Mouse (Mus musculus) brain, embryonic 14.5 days (tissue): Measurements from ENCODE around the gene Htr7. TPM values are rescaled to one million over a fixed set of nuclear protein-coding genes. Genes with fewer than 3 reads are reported as not detected.

ENCODE experiments used
- DNase-seq: peaks from one replicate; pipeline ENCODE4 v3.0.0-alpha.2; 2011; ENCODE audit warnings: low read depth
- CTCF ChIP-seq: fragments of 200-500 bp; IDR thresholded peaks from 2 replicates; pipeline ENCODE4 v1.5.1; 2012; ENCODE audit warnings: inconsistent platforms, mild to moderate bottlenecking, moderate library complexity, borderline replicate concordance; ENCODE audit not compliant: insufficient read depth, insufficient read length; ENCODE audit errors: extremely low read depth
- POLR2A ChIP-seq: fragments of 200-500 bp; IDR thresholded peaks from 2 replicates; pipeline ENCODE4 v1.6.1; 2012; ENCODE audit warnings: mild to moderate bottlenecking, inconsistent platforms, borderline replicate concordance; ENCODE audit not compliant: poor library complexity, insufficient read depth, insufficient read length, severe bottlenecking; ENCODE audit errors: extremely low read depth
- polyA plus RNA-seq: library from polyadenylated mRNA; depleted of rRNA; stranded (reverse); fragments of >200 nt; gene quantifications from 2 replicates; pipeline ENCODE4 v1.2.3, GENCODE M21; 2012

The Htr7 gene
- polyA plus RNA-seq, 1 experiment: 6.4 TPM

DNA sequence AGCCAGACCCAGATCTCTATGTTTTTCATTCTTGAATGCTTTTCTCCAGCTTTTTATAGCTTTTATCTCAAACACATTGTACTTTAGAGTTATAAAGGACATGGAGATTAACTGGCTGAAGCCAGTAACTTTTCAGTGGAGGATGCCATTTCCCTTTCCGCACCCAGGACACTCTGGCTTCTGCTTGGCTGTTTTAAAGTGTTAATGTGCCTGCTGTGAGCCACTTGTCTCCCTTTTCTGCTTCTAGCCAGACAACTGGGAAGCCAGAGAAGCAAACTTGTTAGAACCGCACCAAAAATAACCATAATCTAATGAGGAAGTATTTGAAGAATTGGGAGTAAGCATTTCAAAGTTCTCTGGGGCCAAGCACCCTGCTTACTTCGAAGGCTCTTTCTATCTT is 42.5 kb downstream of the Htr7 start:
- no peak for DNase-seq
- no peak for TF ChIP-seq POLR2A
- no peak for TF ChIP-seq CTCF

DNA sequence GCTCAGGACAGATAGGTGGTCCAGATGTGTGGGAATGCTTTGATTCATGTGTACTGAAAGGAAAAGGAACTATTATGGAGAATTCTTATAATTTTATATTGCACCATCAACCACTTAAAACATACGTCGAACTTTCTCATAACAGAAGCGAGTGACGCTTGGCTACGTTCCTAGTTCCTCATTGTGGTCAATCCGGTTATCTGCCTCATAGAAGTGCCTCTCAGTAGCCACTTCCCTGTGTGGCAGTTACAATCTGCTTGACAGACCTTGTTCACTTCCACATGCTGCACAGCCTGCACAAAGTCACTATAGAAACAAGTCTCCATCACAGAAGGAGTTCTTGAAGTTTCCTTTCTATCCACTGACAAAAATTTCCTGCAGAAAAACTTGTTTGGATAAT is 51.0 kb downstream of the Htr7 start:
- TF ChIP-seq POLR2A (no peak), CTCF (no peak)
- no peak for DNase-seq

- TF ChIP-seq CTCF (no peak), POLR2A (no peak)
- no peak for DNase-seq
Observed at GRCm38 (mm10) chr19:36004961-36005360, 52.3 kb downstream of the Htr7 start.

GRCm38 (mm10) chr19:36002476-36003445 is 54.5 kb downstream of the Htr7 start:
- peak; percentile 57 for DNase-seq
- TF ChIP-seq CTCF: no peak
- no peak for TF ChIP-seq POLR2A

DNA sequence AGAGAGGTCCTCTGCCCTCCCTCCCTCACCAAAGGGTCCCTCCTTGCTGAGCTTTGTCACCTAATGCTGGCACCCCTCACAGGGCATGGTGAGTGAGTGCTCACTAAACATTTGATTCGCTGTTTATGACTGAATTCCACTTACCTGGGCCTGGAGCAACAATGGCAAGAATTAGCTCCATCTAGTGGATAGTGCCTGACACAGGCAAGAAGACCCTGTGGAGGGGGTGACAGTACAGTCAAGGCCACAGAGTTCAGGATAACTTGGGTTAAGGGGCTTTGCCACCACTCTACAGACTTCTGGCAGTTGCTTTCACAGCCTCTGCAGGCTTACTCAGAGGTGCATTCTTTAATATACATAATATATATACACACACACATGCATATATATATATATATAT is 55.8 kb downstream of the Htr7 start:
- peak; percentile 57; the same call in 1 of the 2 replicates for TF ChIP-seq CTCF
- TF ChIP-seq POLR2A: no peak
- peak; percentile 46 for DNase-seq

DNA sequence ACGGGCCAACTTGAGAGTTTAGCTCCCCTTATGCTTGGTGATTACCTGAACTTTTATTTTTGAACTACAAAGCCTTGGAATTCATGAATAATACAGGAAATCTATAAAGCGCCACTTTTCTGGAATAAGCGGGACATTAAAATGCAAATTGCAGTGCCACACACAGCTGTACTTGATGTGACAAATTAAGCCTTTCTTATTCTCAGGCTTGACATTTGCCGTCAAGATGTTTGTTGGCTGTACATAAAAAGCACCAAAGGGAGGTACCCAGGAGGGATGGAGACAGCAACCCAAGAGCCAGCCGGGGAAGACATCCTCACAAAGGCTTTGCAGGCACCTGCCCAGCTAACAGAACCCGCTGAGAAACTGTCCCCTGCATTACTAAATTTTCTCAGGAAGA is 56.4 kb downstream of the Htr7 start:
- peak; percentile 73 for DNase-seq
- TF ChIP-seq POLR2A (no peak), CTCF (no peak)

DNA sequence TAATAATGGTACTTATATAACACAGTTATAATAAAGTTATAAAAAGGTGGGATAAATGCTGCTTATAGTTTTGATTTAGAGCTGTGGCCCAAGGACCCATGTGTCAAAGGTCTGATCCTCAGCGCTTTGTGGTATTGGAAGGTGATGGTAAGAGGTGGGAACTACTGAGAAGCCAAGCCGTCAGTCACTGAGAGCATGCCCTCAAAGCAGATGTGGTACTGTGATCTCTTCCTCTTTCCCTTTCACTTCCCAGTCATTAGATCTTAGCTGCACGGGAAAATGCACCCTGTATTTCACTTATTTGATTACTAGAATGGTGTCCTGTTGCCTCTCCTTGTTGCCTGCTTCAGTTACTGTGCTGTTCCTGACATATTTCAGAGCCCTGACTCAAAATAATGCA is 59.9 kb downstream of the Htr7 start:
- no peak for DNase-seq
- TF ChIP-seq POLR2A: no peak
- no peak for TF ChIP-seq CTCF

- DNase-seq: no peak
- TF ChIP-seq CTCF (no peak), POLR2A (no peak)
Observed at GRCm38 (mm10) chr19:35987461-35987860, 69.8 kb downstream of the Htr7 start.

GRCm38 (mm10) chr19:35974681-35975080 is 82.6 kb downstream of the Htr7 start:
- no peak for DNase-seq
- no peak for TF ChIP-seq POLR2A
- no peak for TF ChIP-seq CTCF

GRCm38 (mm10) chr19:35957656-35958055 is 99.7 kb downstream of the Htr7 start:
- no peak for TF ChIP-seq POLR2A
- no peak for TF ChIP-seq CTCF
- DNase-seq: peak; percentile 66

DNA sequence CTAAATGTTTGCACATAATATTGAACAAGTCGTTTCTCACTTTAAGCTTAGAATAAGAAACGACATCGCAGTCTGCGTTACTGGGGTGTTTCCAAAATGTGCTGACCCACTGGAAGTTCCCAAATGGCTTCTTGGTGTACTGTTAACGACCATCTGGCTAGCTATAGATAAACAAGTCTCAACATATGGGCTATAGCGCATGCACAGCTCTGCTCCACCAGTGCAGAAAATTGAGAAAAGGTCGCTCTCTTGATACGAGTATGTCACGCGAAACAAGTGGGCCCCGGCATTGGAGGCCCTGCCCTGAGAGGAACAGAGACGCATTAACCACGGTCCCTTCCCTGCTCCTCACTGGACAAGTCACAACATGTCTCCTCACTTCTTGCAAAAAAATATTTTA is 101.6 kb downstream of the Htr7 start:
- peak; percentile 44 for DNase-seq
- no peak for TF ChIP-seq CTCF

- TF ChIP-seq POLR2A (no peak), CTCF (no peak)
- DNase-seq: peak; percentile 87
Observed at GRCm38 (mm10) chr19:35949888-35950287, 107.4 kb downstream of the Htr7 start.
